Mouse (Mus musculus) lung, postnatal 4 days (tissue): ENCODE data around the gene Olfr2.
"Not testable (repeated sequence)": the region's sequence is repeated elsewhere in the genome, so short reads cannot be mapped to it uniquely, and the experiment has no call there.

Experiments used
- DNase-seq, 2 experiments: peaks; one replicate each; pipeline ENCODE4 v3.0.0; 2021

Gene Olfr2

GRCm38 (mm10) chr7:107005972-107006371 is at the start of gene Olfr2:
Gene Olfr2, minus strand, starts transcription at chr7:107006072.
- no peak for DNase-seq

GRCm38 (mm10) chr7:107047578-107047977 is 41.7 kb upstream of the Olfr2 start:
- no peak for DNase-seq

GRCm38 (mm10) chr7:107045833-107046232 is 40.0 kb upstream of the Olfr2 start:
- DNase-seq, result no peak

GRCm38 (mm10) chr7:107044407-107044806 is 38.5 kb upstream of the Olfr2 start:
- DNase-seq, result no peak

GRCm38 (mm10) chr7:107043136-107043535 is 37.3 kb upstream of the Olfr2 start:
- no peak for DNase-seq

GRCm38 (mm10) chr7:107039934-107040563 is 34.2 kb upstream of the Olfr2 start:
- DNase-seq, result no peak

- DNase-seq, result no peak
These were observed 25.0 kb upstream of the Olfr2 start, which contains the start of gene Olfr713 for GRCm38 (mm10) chr7:107030874-107031273. Gene Olfr713, plus strand, starts transcription at chr7:107031174.

- no peak for DNase-seq
These were observed 1.7 kb downstream of the Olfr2 start for GRCm38 (mm10) chr7:107004169-107004568.

- no peak for DNase-seq
These were observed 5.1 kb downstream of the Olfr2 start for GRCm38 (mm10) chr7:107000798-107001197.

- no peak for DNase-seq
These were observed 20.6 kb downstream of the Olfr2 start for GRCm38 (mm10) chr7:106985236-106985635.

- DNase-seq, result no peak
These were observed 30.5 kb downstream of the Olfr2 start, which contains the start of gene Olfr711 for GRCm38 (mm10) chr7:106975353-106975752. Gene Olfr711, minus strand, starts transcription at chr7:106975453.

- DNase-seq, result not testable (repeated sequence)
These were observed 38.4 kb downstream of the Olfr2 start for GRCm38 (mm10) chr7:106967503-106967902.

- no peak for DNase-seq
These were observed 42.0 kb downstream of the Olfr2 start, which contains the start of gene Olfr6 for GRCm38 (mm10) chr7:106963837-106964236. Gene Olfr6, minus strand, starts transcription at chr7:106963937.

GRCm38 (mm10) chr7:106948212-106948611 is 57.7 kb downstream of the Olfr2 start, which contains the start of gene Olfr710:
Gene Olfr710, minus strand, starts transcription at chr7:106948312.
- DNase-seq, result no peak
